Mouse (Mus musculus) kidney, postnatal 0 days (tissue): ENCODE measurements around the gene Srek1. TPM values are rescaled to one million over a fixed set of nuclear protein-coding genes. Genes with fewer than 3 reads are reported as not detected.
A peak's percentile ranks its signal among the peaks of the same experiment; 100 is the strongest.

ENCODE experiments used
- ATAC-seq: fragments of 200-750 bp; cut with Nextera tagmentation; replicated peaks from 2 replicates; pipeline ENCODE4 v1.8.0; 2017; ENCODE audit warnings: low read depth, moderate number of reproducible peaks, moderate TSS enrichment, moderate library complexity; ENCODE audit not compliant: low FRiP score
- DNase-seq: peaks from one replicate; pipeline ENCODE4 v3.0.0-alpha.2; 2016; ENCODE audit warnings: low spot score
- H3K27ac ChIP-seq: fragments of 300-500 bp; sonication (generic); 2 replicates; pipeline ENCODE4 v1.5.1; 2014; ENCODE audit warnings: mild to moderate bottlenecking
- H3K27me3 ChIP-seq: fragments of 300-500 bp; sonication (generic); 2 replicates; pipeline ENCODE4 v1.6.1; 2014; ENCODE audit warnings: low read length, mixed read lengths; ENCODE audit not compliant: insufficient read depth
- H3K36me3 ChIP-seq: fragments of 300-500 bp; sonication (generic); 2 replicates; pipeline ENCODE4 v1.6.1; 2014; ENCODE audit warnings: low read length, mixed read lengths; ENCODE audit not compliant: insufficient read depth
- H3K4me1 ChIP-seq: fragments of 300-500 bp; sonication (generic); replicated peaks from 2 replicates; pipeline ENCODE4 v1.6.1; 2014; ENCODE audit warnings: antibody characterized with exemption, low read length, mixed read lengths; ENCODE audit not compliant: insufficient read depth
- H3K4me2 ChIP-seq: fragments of 300-500 bp; sonication (generic); 2 replicates; pipeline ENCODE4 v1.6.1; 2014; ENCODE audit warnings: mild to moderate bottlenecking, low read length, moderate library complexity, mixed read lengths
- H3K4me3 ChIP-seq: fragments of 300-500 bp; sonication (generic); replicated peaks from 2 replicates; pipeline ENCODE4 v1.5.1; 2014; ENCODE audit warnings: low read depth, low read length
- H3K9ac ChIP-seq: fragments of 300-500 bp; sonication (generic); 2 replicates; pipeline ENCODE4 v1.6.1; 2014; ENCODE audit warnings: low read depth, low read length
- H3K9me3 ChIP-seq: fragments of 300-500 bp; sonication (generic); replicated peaks from 2 replicates; pipeline ENCODE4 v1.6.1; 2016; ENCODE audit warnings: low read length, inconsistent platforms, mixed read lengths
- CTCF ChIP-seq: IDR thresholded peaks from 2 replicates; pipeline ENCODE4 v1.5.1; 2016; ENCODE audit warnings: antibody characterized with exemption, low read depth, mild to moderate bottlenecking, moderate library complexity
- WGBS: fragments of 180-500 bp; shearing (Covaris S2); extraction: QIAGEN DNeasy Blood & Tissue Kit; methylation state at CpG from one replicate; pipeline ENCODE4 v1.1.7; 2014; 5-methylcytosine and 5-hydroxymethylcytosine counted together
- polyA plus RNA-seq: library from polyadenylated mRNA; unstranded; fragments of >200 nt; fragmentation: Nextera tagmentation; extraction: Ambion mirVana; gene quantifications from 2 replicates; pipeline ENCODE4 v1.2.1, GENCODE M21; 2015

Gene Srek1
- 46.3 and 55.2 TPM in 2 replicates for polyA plus RNA-seq

DNA sequence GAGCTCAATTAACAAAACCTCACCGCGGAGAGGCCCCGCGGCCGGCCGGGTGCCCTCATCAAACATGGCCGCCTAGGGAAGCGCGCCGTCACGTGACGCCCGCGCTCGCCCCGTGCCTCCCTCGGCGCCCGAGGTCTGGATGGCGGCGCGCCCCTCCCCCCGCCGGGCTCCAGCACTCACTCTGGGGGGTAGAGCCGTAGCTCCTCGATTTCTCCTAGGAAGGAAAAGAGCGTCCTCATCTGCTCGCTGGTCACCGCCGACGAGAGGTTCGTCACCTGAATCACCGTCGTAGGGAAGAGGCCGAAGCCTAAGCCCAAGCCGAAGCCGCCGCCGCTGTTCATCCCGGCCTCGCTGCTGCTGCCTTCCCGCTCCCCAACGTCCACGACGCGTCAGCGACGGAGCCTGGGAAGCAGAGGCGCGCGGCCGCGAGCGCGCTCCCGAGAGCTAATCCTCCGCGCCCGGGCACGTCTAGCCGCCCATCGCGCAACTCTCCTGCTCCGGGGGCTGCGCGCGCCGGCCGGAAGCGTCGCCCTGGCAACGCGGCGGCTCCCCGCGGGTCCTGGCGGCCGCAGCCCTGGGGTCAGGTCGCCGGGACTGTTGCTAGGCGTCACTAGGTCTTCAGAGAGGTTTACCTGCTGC lies at the start of gene Srek1:
TSS of gene Srek1 (minus strand) at position 490 of the 639 bp plus-strand sequence.
- Histone ChIP-seq H3K4me3 (peak within 1 kb of the TSS; percentile 83), H3K9ac (peak within 1 kb of the TSS; percentile 91), H3K4me2 (peak within 1 kb of the TSS; percentile 56), H3K27ac (peak within 1 kb of the TSS; percentile 99), H3K9me3 (no peaks in the 10 kb centered on the region), H3K36me3 (0 out of 2 replicates have a peak, but pooled peaks cover under 1% of the 10 kb centered on the region), H3K4me1 (0 out of 2 replicates have a peak, but pooled peaks cover 12% of the 10 kb centered on the region), H3K27me3 (no peaks in the 10 kb centered on the region)
- under 1% methylated on average over 80 of the region's 81 CpGs for WGBS
- DNase-seq, result peak; percentile 96
- TF ChIP-seq CTCF, result no peak
- peak; percentile 96 for ATAC-seq

DNA sequence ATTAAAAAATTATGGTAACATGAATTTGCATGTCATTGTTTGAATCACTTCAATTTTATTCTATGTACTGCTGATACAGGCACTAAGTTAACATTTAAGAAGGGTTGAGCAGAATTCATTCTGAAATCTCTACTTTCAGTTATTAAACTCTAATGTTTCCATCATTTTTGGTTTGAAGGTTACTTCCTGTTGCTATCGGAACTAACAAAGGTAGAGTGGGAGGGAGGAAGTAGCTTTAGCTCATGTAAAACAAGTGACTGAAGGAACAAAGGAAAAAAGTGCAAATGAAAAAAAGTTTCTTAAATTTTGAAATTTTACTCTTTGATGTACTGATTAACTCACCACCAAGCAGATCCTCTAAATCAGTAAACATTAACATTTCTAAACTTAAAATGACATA lies 47.9 kb upstream of the Srek1 start:
- Histone ChIP-seq H3K9ac (no peak overlapping the region), H3K27ac (no peak overlapping the region), H3K4me1 (no peaks in the 10 kb centered on the region), H3K27me3 (no peaks in the 10 kb centered on the region), H3K36me3 (0 out of 2 replicates have a peak, but pooled peaks cover 15% of the 10 kb centered on the region), H3K4me2 (no peak overlapping the region), H3K4me3 (no peak overlapping the region), H3K9me3 (no peaks in the 10 kb centered on the region)
- ATAC-seq (no peak), DNase-seq (no peak)
- TF ChIP-seq CTCF, result no peak
- WGBS, result 68% methylated on average over 1 of the region's 1 CpGs

DNA sequence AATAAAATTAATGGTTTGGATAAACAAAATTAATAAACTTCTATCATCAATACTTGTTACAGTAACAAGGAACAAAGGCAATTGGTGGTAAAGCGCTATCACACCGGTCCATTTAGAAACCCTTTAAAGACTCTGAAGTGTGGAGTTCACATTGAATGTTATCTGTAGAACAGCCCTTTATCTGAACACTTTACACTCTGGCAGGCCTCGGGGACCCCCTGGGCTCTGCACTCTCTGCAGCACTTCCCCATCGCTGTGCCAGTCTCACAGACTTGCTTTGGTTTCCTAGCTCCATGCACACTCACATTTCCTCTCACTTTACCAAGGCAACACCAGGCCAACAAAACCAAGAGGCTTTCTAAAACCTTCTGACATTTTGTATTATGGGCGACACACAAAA lies 45.0 kb upstream of the Srek1 start:
- H3K4me3 ChIP-seq, result no peak overlapping the region
- 0 out of 2 replicates have a peak, but pooled peaks cover 11% of the 10 kb centered on the region for H3K36me3 ChIP-seq
- DNase-seq (no peak), ATAC-seq (no peak)
- H3K27ac ChIP-seq, result no peak overlapping the region
- no peaks in the 10 kb centered on the region for H3K9me3 ChIP-seq
- no peak for TF ChIP-seq CTCF
- 88% methylated on average over 5 of the region's 5 CpGs for WGBS
- H3K4me1 ChIP-seq, result no peaks in the 10 kb centered on the region
- no peaks in the 10 kb centered on the region for H3K27me3 ChIP-seq
- no peak overlapping the region for H3K4me2 ChIP-seq
- no peak overlapping the region for H3K9ac ChIP-seq

DNA sequence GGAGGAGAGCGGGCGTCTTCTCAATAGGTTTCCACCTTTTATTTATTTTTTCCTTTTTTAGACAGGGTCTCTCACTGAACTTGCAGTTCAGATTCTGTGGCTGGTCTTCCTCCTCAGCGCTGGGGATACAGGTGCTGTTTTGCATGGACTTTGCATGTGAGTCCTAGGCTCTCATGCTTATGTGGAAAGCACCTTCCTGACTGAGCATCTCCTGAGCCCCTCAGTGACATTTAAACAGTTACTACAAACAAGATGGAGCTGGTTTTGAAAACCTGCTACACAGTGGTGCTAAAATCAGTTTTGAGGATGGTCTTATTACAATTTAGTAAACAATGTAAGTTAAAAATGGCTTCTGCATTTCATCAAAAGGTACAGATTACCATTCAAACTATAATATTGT lies 43.5 kb upstream of the Srek1 start:
- WGBS, result 89% methylated on average over 3 of the region's 3 CpGs
- Histone ChIP-seq H3K27ac (no peak overlapping the region), H3K9ac (no peak overlapping the region), H3K4me1 (no peaks in the 10 kb centered on the region), H3K9me3 (no peaks in the 10 kb centered on the region), H3K4me3 (no peak overlapping the region), H3K27me3 (no peaks in the 10 kb centered on the region), H3K4me2 (no peak overlapping the region), H3K36me3 (0 out of 2 replicates have a peak, but pooled peaks cover 7% of the 10 kb centered on the region)
- DNase-seq (no peak), ATAC-seq (no peak)
- TF ChIP-seq CTCF, result no peak

DNA sequence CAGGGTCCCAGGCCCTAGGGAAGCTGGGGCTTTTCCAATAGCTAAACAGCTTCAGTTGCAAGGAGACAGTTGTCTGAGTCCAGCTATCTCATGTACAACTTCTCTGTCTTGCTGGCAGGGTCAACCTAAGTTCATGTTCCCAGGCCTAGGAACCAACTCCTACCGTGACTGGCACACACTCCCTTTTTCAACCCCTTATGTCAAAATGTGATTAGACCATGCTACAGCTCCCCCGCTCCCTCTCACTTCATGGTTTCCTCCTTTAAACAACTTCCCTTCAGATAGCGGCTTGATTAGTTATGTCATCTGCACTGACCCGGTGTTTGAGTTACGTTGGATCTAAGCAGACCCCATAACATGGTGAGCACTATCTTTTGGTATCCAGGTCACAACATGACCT lies 33.1 kb upstream of the Srek1 start:
- H3K4me1 ChIP-seq, result no peaks in the 10 kb centered on the region
- no peak overlapping the region for H3K4me3 ChIP-seq
- no peak overlapping the region for H3K9ac ChIP-seq
- H3K4me2 ChIP-seq, result no peak overlapping the region
- no peaks in the 10 kb centered on the region for H3K9me3 ChIP-seq
- no peak for TF ChIP-seq CTCF
- WGBS, result 62% methylated on average over 5 of the region's 5 CpGs
- no peak for DNase-seq
- 0 out of 2 replicates have a peak, but pooled peaks cover 1% of the 10 kb centered on the region for H3K36me3 ChIP-seq
- no peaks in the 10 kb centered on the region for H3K27me3 ChIP-seq
- H3K27ac ChIP-seq, result no peak overlapping the region
- ATAC-seq, result no peak

DNA sequence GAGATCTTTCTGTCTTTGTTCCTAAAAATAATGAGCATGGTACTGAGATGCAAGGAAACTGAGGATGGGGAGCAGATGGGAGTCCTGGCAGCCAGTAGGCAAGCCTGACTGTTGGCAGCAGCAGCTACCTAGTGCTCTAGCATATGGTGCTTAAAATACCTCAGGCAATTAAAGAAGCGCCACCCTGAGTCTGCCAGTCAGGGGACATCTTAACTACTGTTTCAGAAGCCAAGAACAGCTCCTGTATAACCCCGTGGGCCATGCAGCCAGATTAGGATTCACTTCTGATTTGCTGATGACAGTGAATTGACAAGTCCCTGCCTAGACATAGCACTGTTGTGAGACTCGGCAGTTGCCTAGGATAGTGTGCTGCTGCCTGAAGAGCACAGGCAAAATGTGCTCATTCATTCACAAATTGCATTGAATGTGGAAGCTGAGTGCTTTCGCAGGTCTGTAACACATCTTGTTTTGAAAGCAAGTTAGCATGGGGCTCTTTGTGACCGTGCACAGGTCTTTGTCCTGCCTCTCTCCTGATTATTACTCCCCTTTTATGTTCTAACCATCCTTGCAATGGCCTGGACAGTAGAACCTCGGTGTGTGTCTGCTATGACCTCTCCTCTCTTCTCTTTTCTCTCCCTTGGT lies 31.9 kb upstream of the Srek1 start:
- Histone ChIP-seq H3K4me2 (no peak overlapping the region), H3K9ac (no peak overlapping the region), H3K36me3 (no peaks in the 10 kb centered on the region), H3K27me3 (no peaks in the 10 kb centered on the region), H3K27ac (no peak overlapping the region), H3K4me3 (no peak overlapping the region), H3K4me1 (no peaks in the 10 kb centered on the region), H3K9me3 (no peaks in the 10 kb centered on the region)
- 53% methylated on average over 6 of the region's 6 CpGs for WGBS
- ATAC-seq (no peak), DNase-seq (no peak)
- TF ChIP-seq CTCF, result no peak
